Mouse (Mus musculus) lung, adult 2 months (tissue): ENCODE measurements at regions not wholly inside any gene's neighbourhood (a gene's known extent, or its start where the extent isn't known, plus 50 kb on each side); places are given as distances from the start of the nearest gene placed in this dataset.

Experiments used
- CTCF ChIP-seq: fragments of 200-500 bp; IDR thresholded peaks from 2 replicates; pipeline ENCODE4 v1.5.1; 2011; ENCODE audit warnings: mild to moderate bottlenecking, low read length, control low read depth; ENCODE audit not compliant: insufficient read depth
- POLR2A ChIP-seq: fragments of 200-500 bp; IDR thresholded peaks from 2 replicates; pipeline ENCODE4 v1.6.1; 2011; ENCODE audit warnings: low read depth, mild to moderate bottlenecking, control low read depth, low read length, borderline replicate concordance; ENCODE audit errors: extremely low read depth

DNA sequence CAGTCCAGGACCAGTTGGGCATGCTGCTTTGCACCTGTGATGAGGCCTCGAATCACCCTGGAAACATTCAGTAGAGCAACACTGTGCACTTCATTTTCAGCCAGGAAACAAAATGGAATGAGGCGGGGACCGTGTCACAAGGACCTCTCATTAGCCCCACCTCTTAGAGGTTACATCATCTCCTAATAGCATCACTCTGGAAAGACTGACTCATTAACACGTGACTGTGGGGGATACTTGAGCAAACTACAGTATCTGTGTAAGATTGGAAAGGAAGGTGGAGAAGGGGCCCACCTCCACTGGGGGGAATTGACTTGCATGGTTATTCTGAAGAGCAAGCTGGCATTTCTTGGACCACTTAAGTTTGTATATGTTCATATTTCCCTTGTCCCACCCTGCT lies 275.3 kb downstream of the Plpp3 start:
- TF ChIP-seq POLR2A, result no peak
- no peak for TF ChIP-seq CTCF
